Mouse (Mus musculus) liver, embryonic 13.5 days (tissue): ENCODE data around the gene Adam23. TPM values are rescaled to one million over a fixed set of nuclear protein-coding genes. Genes with fewer than 3 reads are reported as not detected.
A peak's percentile ranks its signal among the peaks of the same experiment; 100 is the strongest.

Source experiments
- ATAC-seq: fragments of 200-750 bp; cut with Nextera tagmentation; 2 replicates; pipeline ENCODE4 v1.8.0; 2017; ENCODE audit warnings: low read depth, mild to moderate bottlenecking, moderate number of reproducible peaks, moderate library complexity
- DNase-seq: peaks from one replicate; pipeline ENCODE4 v3.0.0; 2022
- H3K27ac ChIP-seq: fragments of 300-500 bp; sonication (generic); 2 replicates; pipeline ENCODE4 v1.5.1; 2015; ENCODE audit warnings: moderate library complexity, mild to moderate bottlenecking, inconsistent platforms
- H3K27me3 ChIP-seq: fragments of 300-500 bp; sonication (generic); 2 replicates; pipeline ENCODE4 v1.6.1; 2015; ENCODE audit warnings: mild to moderate bottlenecking, inconsistent platforms
- H3K36me3 ChIP-seq: fragments of 300-500 bp; sonication (generic); 2 replicates; pipeline ENCODE4 v1.6.1; 2015; ENCODE audit warnings: mild to moderate bottlenecking, inconsistent platforms
- H3K4me1 ChIP-seq: fragments of 300-500 bp; sonication (generic); replicated peaks from 2 replicates; pipeline ENCODE4 v1.6.1; 2015; ENCODE audit warnings: inconsistent platforms
- H3K4me2 ChIP-seq: fragments of 300-500 bp; sonication (generic); 2 replicates; pipeline ENCODE4 v1.6.1; 2015; ENCODE audit warnings: inconsistent platforms, mild to moderate bottlenecking, moderate library complexity
- H3K4me3 ChIP-seq: fragments of 300-500 bp; sonication (generic); replicated peaks from 2 replicates; pipeline ENCODE4 v1.5.1; 2015; ENCODE audit warnings: mild to moderate bottlenecking, inconsistent platforms
- H3K9ac ChIP-seq: fragments of 300-500 bp; sonication (generic); 2 replicates; pipeline ENCODE4 v1.6.1; 2015; ENCODE audit warnings: mild to moderate bottlenecking, inconsistent platforms
- H3K9me3 ChIP-seq: fragments of 300-500 bp; sonication (generic); replicated peaks from 2 replicates; pipeline ENCODE4 v1.6.1; 2016; ENCODE audit warnings: inconsistent platforms
- whole genome bisulfite sequencing: fragments of 180-500 bp; shearing (Covaris S2); methylation state at CpG from one replicate; pipeline ENCODE4 v1.1.7; 2015; ENCODE audit not compliant: insufficient replicate concordance; 5-methylcytosine and 5-hydroxymethylcytosine counted together
- polyA plus RNA-seq: library from polyadenylated mRNA; unstranded; fragments of >200 nt; fragmentation: Nextera tagmentation; extraction: Ambion mirVana; gene quantifications from 2 replicates; pipeline ENCODE4 v1.2.1, GENCODE M21; 2015

The Adam23 gene
- 0.12 and 0.14 TPM in 2 replicates for polyA plus RNA-seq

- no peak for ATAC-seq
Observed at GRCm38 (mm10) chr1:63445656-63446046, at the start of gene Adam23. Gene Adam23, plus strand, starts transcription at chr1:63445891.

GRCm38 (mm10) chr1:63401130-63401529, 44.6 kb upstream of the Adam23 start:
- DNase-seq, result no peak
- no peaks in the 10 kb centered on the region for H3K36me3 ChIP-seq
- 47% methylated on average over 5 of the region's 5 CpGs for WGBS

More at GRCm38 (mm10) chr1:63445656-63446046, at the start of gene Adam23:
- WGBS, result 3% methylated on average over 41 of the region's 41 CpGs
- Histone ChIP-seq H3K4me1 (no peaks in the 10 kb centered on the region), H3K9ac (no peak within 1 kb of the TSS), H3K4me2 (peak within 1 kb of the TSS; percentile 63), H3K27me3 (peaks cover 51% of the 10 kb centered on the region), H3K9me3 (no peaks in the 10 kb centered on the region), H3K27ac (no peak within 1 kb of the TSS), H3K4me3 (peak within 1 kb of the TSS; percentile 50), H3K36me3 (no peaks in the 10 kb centered on the region)
- DNase-seq, result no peak

GRCm38 (mm10) chr1:63403601-63404000, 42.1 kb upstream of the Adam23 start:
- ATAC-seq (no peak), DNase-seq (no peak)
- 35% methylated on average over 4 of the region's 4 CpGs for WGBS
- Histone ChIP-seq H3K27me3 (no peaks in the 10 kb centered on the region), H3K4me1 (no peaks in the 10 kb centered on the region), H3K9ac (no peak overlapping the region), H3K27ac (no peak overlapping the region), H3K4me2 (no peak overlapping the region), H3K9me3 (no peaks in the 10 kb centered on the region), H3K4me3 (no peak overlapping the region), H3K36me3 (no peaks in the 10 kb centered on the region)

More at GRCm38 (mm10) chr1:63401130-63401529, 44.6 kb upstream of the Adam23 start:
- no peak overlapping the region for H3K4me2 ChIP-seq
- H3K4me3 ChIP-seq, result no peak overlapping the region
- H3K9me3 ChIP-seq, result no peaks in the 10 kb centered on the region
- no peak overlapping the region for H3K27ac ChIP-seq
- H3K9ac ChIP-seq, result no peak overlapping the region
- H3K4me1 ChIP-seq, result no peaks in the 10 kb centered on the region
- no peaks in the 10 kb centered on the region for H3K27me3 ChIP-seq
- no peak for ATAC-seq

- no peak for ATAC-seq
- no peak overlapping the region for H3K9ac ChIP-seq
- no peaks in the 10 kb centered on the region for H3K9me3 ChIP-seq
- H3K36me3 ChIP-seq, result no peaks in the 10 kb centered on the region
- no peaks in the 10 kb centered on the region for H3K27me3 ChIP-seq
- no peak overlapping the region for H3K4me3 ChIP-seq
- WGBS, result 26% methylated on average over 6 of the region's 6 CpGs
- H3K4me2 ChIP-seq, result no peak overlapping the region
- H3K4me1 ChIP-seq, result no peaks in the 10 kb centered on the region
- no peak overlapping the region for H3K27ac ChIP-seq
- DNase-seq, result no peak
Observed at GRCm38 (mm10) chr1:63408344-63408743, 37.3 kb upstream of the Adam23 start.

- no peak overlapping the region for H3K4me3 ChIP-seq
- H3K9ac ChIP-seq, result no peak overlapping the region
- no peak overlapping the region for H3K4me2 ChIP-seq
- peak; percentile 58; the same call in 1 of the 2 replicates for ATAC-seq
- H3K4me1 ChIP-seq, result no peaks in the 10 kb centered on the region
- no peaks in the 10 kb centered on the region for H3K9me3 ChIP-seq
- H3K27ac ChIP-seq, result no peak overlapping the region
- WGBS, result 26% methylated on average over 8 of the region's 8 CpGs
- DNase-seq, result no peak
- no peaks in the 10 kb centered on the region for H3K36me3 ChIP-seq
- H3K27me3 ChIP-seq, result no peaks in the 10 kb centered on the region
Observed at GRCm38 (mm10) chr1:63418491-63418890, 27.2 kb upstream of the Adam23 start.

- Histone ChIP-seq H3K36me3 (no peaks in the 10 kb centered on the region), H3K4me3 (no peak overlapping the region), H3K9ac (no peak overlapping the region), H3K4me2 (no peak overlapping the region), H3K4me1 (no peaks in the 10 kb centered on the region), H3K27me3 (no peaks in the 10 kb centered on the region), H3K9me3 (no peaks in the 10 kb centered on the region), H3K27ac (no peak overlapping the region)
- WGBS, result 58% methylated on average over 6 of the region's 6 CpGs
- ATAC-seq (no peak), DNase-seq (no peak)
Observed at GRCm38 (mm10) chr1:63430668-63431067, 15.0 kb upstream of the Adam23 start.

- Histone ChIP-seq H3K4me1 (no peaks in the 10 kb centered on the region), H3K4me3 (no peak overlapping the region), H3K4me2 (no peak overlapping the region), H3K27me3 (no peaks in the 10 kb centered on the region), H3K9ac (no peak overlapping the region), H3K27ac (no peak overlapping the region), H3K36me3 (no peaks in the 10 kb centered on the region), H3K9me3 (no peaks in the 10 kb centered on the region)
- 77% methylated on average over 8 of the region's 8 CpGs for WGBS
- no peak for DNase-seq
- no peak for ATAC-seq
Observed at GRCm38 (mm10) chr1:63431166-63431565, 14.5 kb upstream of the Adam23 start.

- H3K36me3 ChIP-seq, result no peaks in the 10 kb centered on the region
- no peak for ATAC-seq
- H3K9ac ChIP-seq, result no peak overlapping the region
- H3K27me3 ChIP-seq, result no peaks in the 10 kb centered on the region
- DNase-seq, result no peak
- H3K9me3 ChIP-seq, result no peaks in the 10 kb centered on the region
- H3K27ac ChIP-seq, result no peak overlapping the region
- WGBS, result 63% methylated on average over 3 of the region's 3 CpGs
- no peaks in the 10 kb centered on the region for H3K4me1 ChIP-seq
- no peak overlapping the region for H3K4me3 ChIP-seq
- no peak overlapping the region for H3K4me2 ChIP-seq
Observed at GRCm38 (mm10) chr1:63431842-63432241, 13.8 kb upstream of the Adam23 start.

- Histone ChIP-seq H3K4me3 (no peak overlapping the region), H3K27ac (no peak overlapping the region), H3K9me3 (no peaks in the 10 kb centered on the region), H3K36me3 (no peaks in the 10 kb centered on the region), H3K4me1 (no peaks in the 10 kb centered on the region), H3K9ac (no peak overlapping the region), H3K27me3 (no peaks in the 10 kb centered on the region), H3K4me2 (no peak overlapping the region)
- no peak for DNase-seq
- 53% methylated on average over 7 of the region's 7 CpGs for WGBS
- no peak for ATAC-seq
Observed at GRCm38 (mm10) chr1:63434052-63434451, 11.6 kb upstream of the Adam23 start.

- H3K4me2 ChIP-seq, result no peak overlapping the region
- no peaks in the 10 kb centered on the region for H3K27me3 ChIP-seq
- H3K4me1 ChIP-seq, result no peaks in the 10 kb centered on the region
- DNase-seq (no peak), ATAC-seq (no peak)
- WGBS, result 3% methylated on average over 3 of the region's 3 CpGs
- no peak overlapping the region for H3K9ac ChIP-seq
- H3K27ac ChIP-seq, result no peak overlapping the region
- no peak overlapping the region for H3K4me3 ChIP-seq
- H3K36me3 ChIP-seq, result no peaks in the 10 kb centered on the region
- H3K9me3 ChIP-seq, result no peaks in the 10 kb centered on the region
Observed at GRCm38 (mm10) chr1:63437529-63437928, 8.2 kb upstream of the Adam23 start.

- ATAC-seq (no peak), DNase-seq (no peak)
- Histone ChIP-seq H3K4me1 (no peaks in the 10 kb centered on the region), H3K36me3 (no peaks in the 10 kb centered on the region), H3K4me2 (no peak overlapping the region), H3K27me3 (peaks cover 35% of the 10 kb centered on the region), H3K9me3 (no peaks in the 10 kb centered on the region), H3K9ac (no peak overlapping the region), H3K27ac (no peak overlapping the region), H3K4me3 (no peak overlapping the region)
- WGBS, result 45% methylated on average over 2 of the region's 2 CpGs
Observed at GRCm38 (mm10) chr1:63442186-63442585, 3.5 kb upstream of the Adam23 start.

- Histone ChIP-seq H3K4me1 (no peaks in the 10 kb centered on the region), H3K9me3 (no peaks in the 10 kb centered on the region), H3K4me3 (no peak overlapping the region), H3K27me3 (peaks cover 39% of the 10 kb centered on the region), H3K36me3 (no peaks in the 10 kb centered on the region), H3K9ac (no peak overlapping the region), H3K27ac (no peak overlapping the region), H3K4me2 (no peak overlapping the region)
- ATAC-seq (no peak), DNase-seq (no peak)
- 45% methylated on average over 4 of the region's 4 CpGs for WGBS
Observed at GRCm38 (mm10) chr1:63442616-63443015, 3.1 kb upstream of the Adam23 start.
